Mouse (Mus musculus): ENCODE data around the gene Hint3.

Gene Hint3

DNA sequence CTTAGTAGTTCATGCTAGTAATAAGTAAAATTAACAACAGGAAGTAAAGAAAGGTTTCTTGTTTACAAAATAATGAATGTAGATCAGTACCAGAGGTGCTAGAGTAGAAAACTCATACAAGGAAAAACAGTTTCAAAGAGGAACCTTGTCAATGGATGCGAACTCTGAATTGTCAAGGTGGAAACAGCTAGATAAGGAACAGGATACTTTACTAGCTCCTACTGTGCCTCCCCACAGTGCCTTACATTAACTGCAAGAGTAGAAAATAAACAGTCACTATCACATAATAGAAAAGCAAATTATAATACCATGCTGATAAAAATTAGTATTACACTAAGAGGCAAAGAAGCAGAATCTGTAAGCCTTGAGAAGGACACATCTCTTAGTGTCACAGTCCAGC, 43.7 kb downstream of the Hint3 start:
- DNase-seq: no peak

- DNase-seq: no peak
Measured at GRCm38 (mm10) chr10:30577670-30578280, 51.7 kb downstream of the Hint3 start.

DNA sequence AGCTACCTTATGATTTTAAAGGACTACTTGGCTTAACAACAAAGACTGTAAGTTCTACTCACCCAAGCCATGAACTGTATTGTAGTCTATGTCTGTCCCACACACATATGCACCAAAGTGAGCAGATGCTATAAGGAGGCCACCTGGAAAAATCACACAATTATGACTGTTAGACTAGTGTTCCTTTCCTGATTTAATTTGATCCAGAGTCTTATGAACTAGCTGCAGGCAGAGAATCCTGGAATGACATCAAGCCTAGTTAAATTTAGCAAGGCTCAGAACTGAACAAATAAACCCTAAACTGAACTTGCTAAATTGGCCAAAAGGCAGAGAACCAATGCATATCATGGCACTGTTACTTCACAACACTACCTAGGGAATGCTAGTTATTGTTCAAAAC, 63.1 kb downstream of the Hint3 start:
- no peak for DNase-seq

DNA sequence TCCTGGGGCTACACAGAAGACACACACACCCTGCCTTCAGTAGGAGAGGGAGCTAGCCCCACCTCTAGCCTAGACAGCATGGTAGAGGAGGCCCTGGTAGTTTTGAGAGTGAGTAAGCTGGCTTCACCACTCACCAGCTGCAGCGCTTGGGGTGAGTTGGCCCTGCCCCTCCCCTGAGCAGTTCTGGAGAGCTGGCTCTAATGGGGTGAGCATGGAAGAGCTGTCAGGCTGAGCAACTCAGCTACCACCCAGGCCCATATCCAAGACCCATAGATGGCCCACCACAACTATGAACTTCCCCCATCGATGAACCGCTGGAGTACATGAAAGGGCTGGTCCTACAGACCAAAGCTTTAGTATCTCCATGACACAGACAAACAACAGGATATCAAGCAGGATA, 64.8 kb downstream of the Hint3 start:
- DNase-seq: no peak

Data from cerebellum, adult 8-10 months (tissue).